Mouse (Mus musculus) spleen, adult 2 months (tissue): ENCODE measurements around the gene Exo1. TPM values are rescaled to one million over a fixed set of nuclear protein-coding genes. Genes with fewer than 3 reads are reported as not detected.

Experiments used
- DNase-seq, 2 experiments: peaks; one replicate each; pipeline versions ENCODE4 v3.0.0 to v3.0.0-alpha.2; 2012 to 2021; ENCODE audit warnings: low spot score in 2 of 2, low read depth in 1 of 2
- H3K27ac ChIP-seq: fragments of 200-500 bp; 2 replicates; pipeline ENCODE4 v1.5.1; 2012; ENCODE audit warnings: low read length, inconsistent platforms; ENCODE audit not compliant: insufficient read depth
- H3K27me3 ChIP-seq: fragments of 200-500 bp; 2 replicates; pipeline ENCODE4 v1.6.1; 2012; ENCODE audit warnings: mild to moderate bottlenecking, moderate library complexity, low read length, inconsistent platforms; ENCODE audit not compliant: control insufficient read depth, insufficient read depth
- H3K36me3 ChIP-seq: fragments of 200-500 bp; 2 replicates; pipeline ENCODE4 v1.6.1; 2012; ENCODE audit warnings: mild to moderate bottlenecking, low read length, inconsistent platforms; ENCODE audit not compliant: control insufficient read depth, insufficient read depth
- H3K4me1 ChIP-seq: fragments of 200-500 bp; 2 replicates; pipeline ENCODE4 v1.6.1; 2011; ENCODE audit warnings: inconsistent platforms; ENCODE audit not compliant: control insufficient read depth, insufficient read depth, insufficient read length
- H3K4me3 ChIP-seq: fragments of 200-500 bp; 2 replicates; pipeline ENCODE4 v1.5.1; 2011; ENCODE audit warnings: mild to moderate bottlenecking, inconsistent platforms; ENCODE audit not compliant: insufficient read depth, insufficient read length; ENCODE audit errors: extremely low read depth
- CTCF ChIP-seq: fragments of 200-500 bp; IDR thresholded peaks from 2 replicates; pipeline ENCODE4 v1.5.1; 2011; ENCODE audit warnings: mild to moderate bottlenecking, inconsistent platforms; ENCODE audit not compliant: insufficient read depth, insufficient read length, insufficient replicate concordance; ENCODE audit errors: extremely low read depth
- POLR2A ChIP-seq: fragments of 200-500 bp; IDR thresholded peaks from 2 replicates; pipeline ENCODE4 v1.6.1; 2011; ENCODE audit warnings: low read depth, low read length, inconsistent platforms
- whole genome bisulfite sequencing: fragments of 180-500 bp; shearing (Covaris S2); methylation state at CpG from one replicate; pipeline ENCODE4 v1.1.7; 2018; 5-methylcytosine and 5-hydroxymethylcytosine counted together
- polyA plus RNA-seq: library from polyadenylated mRNA; depleted of rRNA; stranded (reverse); fragments of >200 nt; gene quantifications from 2 replicates; pipeline ENCODE4 v1.2.3, GENCODE M21; 2012

Exo1 gene
- polyA plus RNA-seq, 1 experiment, result 0.64 TPM

GRCm38 (mm10) chr1:175893263-175893662 is 12.9 kb downstream of the Exo1 start:
- H3K36me3 ChIP-seq, result no peaks in the 10 kb centered on the region; the same call in 1 of the 2 replicates
- no peak overlapping the region for H3K4me3 ChIP-seq
- TF ChIP-seq CTCF (no peak), POLR2A (no peak)
- H3K27ac ChIP-seq, result no peak overlapping the region
- no peak for DNase-seq
- H3K27me3 ChIP-seq, result no peaks in the 10 kb centered on the region
- WGBS, result 94% methylated on average over 6 of the region's 6 CpGs
- no peaks in the 10 kb centered on the region for H3K4me1 ChIP-seq

- 91% methylated on average over 12 of the region's 12 CpGs for WGBS
- Histone ChIP-seq H3K4me3 (no peak overlapping the region), H3K27ac (no peak overlapping the region), H3K4me1 (no peaks in the 10 kb centered on the region), H3K36me3 (no peaks in the 10 kb centered on the region; the same call in 1 of the 2 replicates), H3K27me3 (no peaks in the 10 kb centered on the region)
- TF ChIP-seq POLR2A, result no peak
- no peak for TF ChIP-seq CTCF
- DNase-seq, result no peak
These were observed 13.3 kb downstream of the Exo1 start for GRCm38 (mm10) chr1:175893726-175894125.

GRCm38 (mm10) chr1:175911207-175911606 is 30.8 kb downstream of the Exo1 start:
- Histone ChIP-seq H3K27ac (no peak overlapping the region), H3K4me3 (no peak overlapping the region), H3K27me3 (no peaks in the 10 kb centered on the region), H3K4me1 (no peaks in the 10 kb centered on the region), H3K36me3 (no peaks in the 10 kb centered on the region)
- TF ChIP-seq POLR2A, result no peak
- no peak for TF ChIP-seq CTCF
- WGBS, result 82% methylated on average over 2 of the region's 2 CpGs
- no peak for DNase-seq

GRCm38 (mm10) chr1:175912038-175912437 is 31.7 kb downstream of the Exo1 start:
- Histone ChIP-seq H3K4me3 (no peak overlapping the region), H3K27ac (no peak overlapping the region), H3K27me3 (no peaks in the 10 kb centered on the region), H3K36me3 (no peaks in the 10 kb centered on the region), H3K4me1 (no peaks in the 10 kb centered on the region)
- DNase-seq, result no peak
- no peak for TF ChIP-seq CTCF
- WGBS, result 82% methylated on average over 3 of the region's 3 CpGs

- WGBS, result 67% methylated on average over 5 of the region's 5 CpGs
- TF ChIP-seq POLR2A (no peak), CTCF (no peak)
- DNase-seq, result no peak
These were observed 33.4 kb downstream of the Exo1 start for GRCm38 (mm10) chr1:175913728-175914303.

GRCm38 (mm10) chr1:175920029-175920428 is 39.6 kb downstream of the Exo1 start, which contains the start of gene Gm38100:
Gene Gm38100, plus strand, starts transcription at chr1:175920329.
- WGBS, result 81% methylated on average over 9 of the region's 9 CpGs
- H3K27ac ChIP-seq, result no peak within 1 kb of the TSS
- no peak within 1 kb of the TSS for H3K4me3 ChIP-seq

More at GRCm38 (mm10) chr1:175913728-175914303, 33.4 kb downstream of the Exo1 start:
- H3K4me3 ChIP-seq, result no peak overlapping the region
- H3K27me3 ChIP-seq, result no peaks in the 10 kb centered on the region
- no peaks in the 10 kb centered on the region for H3K4me1 ChIP-seq
- H3K36me3 ChIP-seq, result no peaks in the 10 kb centered on the region
- no peak overlapping the region for H3K27ac ChIP-seq

GRCm38 (mm10) chr1:175921091-175921490 is 40.7 kb downstream of the Exo1 start:
- TF ChIP-seq POLR2A, result no peak
- no peak for TF ChIP-seq CTCF
- H3K27me3 ChIP-seq, result no peaks in the 10 kb centered on the region
- 91% methylated on average over 8 of the region's 8 CpGs for WGBS

More at GRCm38 (mm10) chr1:175920029-175920428, 39.6 kb downstream of the Exo1 start, which contains the start of gene Gm38100:
- no peaks in the 10 kb centered on the region for H3K4me1 ChIP-seq
- TF ChIP-seq POLR2A (no peak), CTCF (no peak)
- H3K27me3 ChIP-seq, result no peaks in the 10 kb centered on the region
- no peak for DNase-seq
- no peaks in the 10 kb centered on the region for H3K36me3 ChIP-seq

More at GRCm38 (mm10) chr1:175921091-175921490, 40.7 kb downstream of the Exo1 start:
- Histone ChIP-seq H3K27ac (no peak overlapping the region), H3K4me3 (no peak overlapping the region), H3K4me1 (no peaks in the 10 kb centered on the region), H3K36me3 (no peaks in the 10 kb centered on the region)
- DNase-seq, result no peak
